Mouse (Mus musculus) E14TG2a.4 (cell line): ENCODE measurements at regions not wholly inside any gene's neighbourhood (a gene's known extent, or its start where the extent isn't known, plus 50 kb on each side); places are given as distances from the start of the nearest gene placed in this dataset.

ENCODE experiments used
- H3K27me3 ChIP-seq: 2 replicates; pipeline ENCODE4 v1.6.1; 2014; ENCODE audit warnings: low read length, control low read depth; ENCODE audit not compliant: insufficient read depth
- H3K36me3 ChIP-seq: 2 replicates; pipeline ENCODE4 v1.6.1; 2014; ENCODE audit warnings: low read length, control low read depth; ENCODE audit not compliant: insufficient read depth
- H3K4me1 ChIP-seq: replicated peaks from 2 replicates; pipeline ENCODE4 v1.6.1; 2014; ENCODE audit warnings: low read depth, low read length, control low read depth
- H3K4me3 ChIP-seq: replicated peaks from 2 replicates; pipeline ENCODE4 v1.5.1; 2014; ENCODE audit warnings: mild to moderate bottlenecking, low read length
- H3K9me3 ChIP-seq: 2 replicates; pipeline ENCODE4 v1.6.1; 2014; ENCODE audit warnings: low read length, control low read depth
- CTCF ChIP-seq: conservative IDR thresholded peaks from 2 replicates; pipeline ENCODE4 v1.5.1; 2014; ENCODE audit warnings: low read length
- NANOG ChIP-seq: IDR thresholded peaks from 2 replicates; pipeline ENCODE4 v1.6.1; 2014; ENCODE audit warnings: borderline replicate concordance, low read length, mixed read lengths
- POU5F1 ChIP-seq: IDR thresholded peaks from 2 replicates; pipeline ENCODE4 v1.6.1; 2014; ENCODE audit warnings: low read length, borderline replicate concordance

GRCm38 (mm10) chr14:47863701-47864100 is 215.5 kb downstream of the Ktn1 start:
- Histone ChIP-seq H3K4me3 (no peak overlapping the region), H3K27me3 (no peaks in the 10 kb centered on the region), H3K9me3 (no peaks in the 10 kb centered on the region), H3K36me3 (no peaks in the 10 kb centered on the region), H3K4me1 (no peaks in the 10 kb centered on the region)
- no peak for TF ChIP-seq NANOG
- TF ChIP-seq CTCF: no peak

GRCm38 (mm10) chr14:47867017-47867416 is 218.8 kb downstream of the Ktn1 start:
- no peaks in the 10 kb centered on the region for H3K27me3 ChIP-seq
- no peak for TF ChIP-seq CTCF
- no peaks in the 10 kb centered on the region for H3K4me1 ChIP-seq
- no peaks in the 10 kb centered on the region for H3K36me3 ChIP-seq
- no peak overlapping the region for H3K4me3 ChIP-seq
- peaks cover 7% of the 10 kb centered on the region for H3K9me3 ChIP-seq

- Histone ChIP-seq H3K4me3 (no peak overlapping the region), H3K9me3 (peaks cover 7% of the 10 kb centered on the region)
- TF ChIP-seq NANOG (no peak), CTCF (no peak), POU5F1 (no peak)
Measured at GRCm38 (mm10) chr14:47868258-47868780, 220.1 kb downstream of the Ktn1 start.

GRCm38 (mm10) chr14:47876585-47876984 is 228.3 kb downstream of the Ktn1 start:
- TF ChIP-seq POU5F1: no peak
- Histone ChIP-seq H3K4me3 (no peak overlapping the region), H3K9me3 (0 out of 2 replicates have a peak, but pooled peaks cover 7% of the 10 kb centered on the region), H3K36me3 (no peaks in the 10 kb centered on the region), H3K27me3 (no peaks in the 10 kb centered on the region), H3K4me1 (no peaks in the 10 kb centered on the region; the same call in 1 of the 2 replicates)

More at GRCm38 (mm10) chr14:47868258-47868780, 220.1 kb downstream of the Ktn1 start:
- H3K36me3 ChIP-seq: no peaks in the 10 kb centered on the region
- H3K27me3 ChIP-seq: no peaks in the 10 kb centered on the region
- no peaks in the 10 kb centered on the region for H3K4me1 ChIP-seq

GRCm38 (mm10) chr14:47877167-47877566 is 228.9 kb downstream of the Ktn1 start:
- H3K4me1 ChIP-seq: no peaks in the 10 kb centered on the region; the same call in 1 of the 2 replicates
- no peak overlapping the region for H3K4me3 ChIP-seq
- 0 out of 2 replicates have a peak, but pooled peaks cover 7% of the 10 kb centered on the region for H3K9me3 ChIP-seq
- no peaks in the 10 kb centered on the region for H3K36me3 ChIP-seq
- TF ChIP-seq CTCF: no peak
- TF ChIP-seq POU5F1: no peak
- no peak for TF ChIP-seq NANOG
- no peaks in the 10 kb centered on the region for H3K27me3 ChIP-seq

GRCm38 (mm10) chr14:47877771-47878443 is 229.7 kb downstream of the Ktn1 start:
- no peaks in the 10 kb centered on the region; the same call in 1 of the 2 replicates for H3K4me1 ChIP-seq
- TF ChIP-seq CTCF (no peak), POU5F1 (no peak), NANOG (no peak)
- no peaks in the 10 kb centered on the region for H3K36me3 ChIP-seq
- H3K9me3 ChIP-seq: 0 out of 2 replicates have a peak, but pooled peaks cover 7% of the 10 kb centered on the region
- H3K27me3 ChIP-seq: no peaks in the 10 kb centered on the region
- no peak overlapping the region for H3K4me3 ChIP-seq

GRCm38 (mm10) chr14:47885326-47885725 is 235.3 kb upstream of the Peli2 start:
- no peaks in the 10 kb centered on the region for H3K36me3 ChIP-seq
- no peak overlapping the region for H3K4me3 ChIP-seq
- no peak for TF ChIP-seq CTCF
- no peak for TF ChIP-seq POU5F1
- no peak for TF ChIP-seq NANOG

GRCm38 (mm10) chr14:47890251-47891198 is 230.1 kb upstream of the Peli2 start:
- TF ChIP-seq CTCF (no peak), NANOG (no peak), POU5F1 (no peak)
- no peaks in the 10 kb centered on the region for H3K4me1 ChIP-seq
- no peak overlapping the region for H3K4me3 ChIP-seq
- H3K9me3 ChIP-seq: no peaks in the 10 kb centered on the region
- 0 out of 2 replicates have a peak, but pooled peaks cover 6% of the 10 kb centered on the region for H3K27me3 ChIP-seq
- H3K36me3 ChIP-seq: no peaks in the 10 kb centered on the region

More at GRCm38 (mm10) chr14:47885326-47885725, 235.3 kb upstream of the Peli2 start:
- Histone ChIP-seq H3K27me3 (0 out of 2 replicates have a peak, but pooled peaks cover 6% of the 10 kb centered on the region), H3K4me1 (no peaks in the 10 kb centered on the region), H3K9me3 (no peaks in the 10 kb centered on the region)
